Mouse (Mus musculus) adrenal gland, adult (tissue): ENCODE data around the gene Igfbp2.

ENCODE experiments used
- DNase-seq, 2 experiments: peaks; one replicate each; pipeline ENCODE4 v3.0.0; 2022 to 2023; ENCODE audit warnings: low spot score in 1 of 2; ENCODE audit not compliant: inconsistent age in 2 of 2

The Igfbp2 gene

DNA sequence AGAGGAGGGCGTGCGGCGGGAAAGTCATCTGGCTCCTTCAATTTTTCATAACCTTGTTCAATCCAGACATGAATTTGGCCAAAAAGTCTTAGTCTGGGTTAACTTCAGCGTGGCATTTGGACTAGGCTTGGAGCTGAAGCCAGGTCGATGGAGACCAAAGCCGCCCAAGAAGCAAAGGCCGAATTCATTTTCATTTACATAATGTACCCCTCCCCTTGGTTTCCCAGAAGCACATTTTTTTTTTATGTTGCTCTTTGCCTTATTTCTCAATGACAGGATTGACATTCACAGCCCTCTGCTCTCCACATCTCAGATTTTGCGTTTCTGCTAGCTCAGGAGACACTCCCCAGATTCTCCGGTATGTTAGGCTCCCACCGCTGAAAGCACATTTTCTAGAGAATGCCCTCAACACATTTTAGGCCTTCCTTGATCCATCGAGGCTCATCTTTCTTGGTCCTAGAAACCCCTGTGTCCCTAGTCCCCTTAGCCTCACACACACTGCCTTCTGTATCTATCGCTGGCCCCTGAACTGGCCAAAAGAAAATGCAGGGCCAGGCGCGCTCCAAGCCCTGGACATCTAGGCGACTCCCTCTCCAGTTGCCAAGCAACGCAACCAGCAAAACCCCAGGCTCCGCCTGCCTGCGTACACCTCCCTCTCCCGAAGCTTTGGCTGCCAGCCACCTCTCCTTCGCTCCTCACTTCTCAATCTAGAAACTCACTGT lies 46.5 kb downstream of the Igfbp2 start:
- peak; percentile 85 to 92 for DNase-seq

- no peak for DNase-seq
Measured at GRCm38 (mm10) chr1:72871337-72871696, 47.0 kb downstream of the Igfbp2 start.

DNA sequence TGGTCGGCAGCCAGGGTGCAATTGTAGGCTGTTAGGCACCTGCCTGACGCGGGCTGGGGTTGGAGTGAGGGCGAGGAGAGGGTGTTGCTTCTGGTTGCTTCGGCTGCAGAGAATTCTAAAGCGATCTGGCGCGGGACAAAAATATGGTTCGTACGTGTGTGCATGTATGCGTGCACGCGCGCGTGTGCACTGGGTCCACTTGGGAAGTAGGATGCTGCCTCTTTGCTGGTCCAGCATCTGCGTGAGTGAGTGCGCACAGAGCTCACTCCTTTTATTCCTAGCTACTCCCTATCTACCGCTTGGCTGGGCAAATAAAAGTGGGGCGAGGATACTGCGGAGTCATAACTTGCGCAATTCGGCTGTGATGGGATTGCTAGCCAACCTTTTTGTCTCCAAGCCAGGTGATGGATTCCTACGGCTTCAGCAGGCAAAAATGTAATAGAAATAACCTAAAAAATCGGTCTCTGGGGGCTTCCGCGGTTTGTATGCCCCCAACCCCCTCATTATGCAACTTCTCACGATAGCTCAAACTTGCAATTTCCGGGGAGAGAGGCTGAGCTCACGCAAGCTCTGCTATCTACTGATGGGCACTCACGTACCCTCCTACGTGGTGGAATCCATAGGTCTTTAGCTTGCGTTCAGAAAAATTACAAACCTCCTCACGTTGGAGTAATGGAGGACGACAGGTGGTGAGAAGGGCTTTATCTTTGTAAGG lies 47.6 kb downstream of the Igfbp2 start:
- DNase-seq, result peak in 1 of 2 experiments; percentile 75

DNA sequence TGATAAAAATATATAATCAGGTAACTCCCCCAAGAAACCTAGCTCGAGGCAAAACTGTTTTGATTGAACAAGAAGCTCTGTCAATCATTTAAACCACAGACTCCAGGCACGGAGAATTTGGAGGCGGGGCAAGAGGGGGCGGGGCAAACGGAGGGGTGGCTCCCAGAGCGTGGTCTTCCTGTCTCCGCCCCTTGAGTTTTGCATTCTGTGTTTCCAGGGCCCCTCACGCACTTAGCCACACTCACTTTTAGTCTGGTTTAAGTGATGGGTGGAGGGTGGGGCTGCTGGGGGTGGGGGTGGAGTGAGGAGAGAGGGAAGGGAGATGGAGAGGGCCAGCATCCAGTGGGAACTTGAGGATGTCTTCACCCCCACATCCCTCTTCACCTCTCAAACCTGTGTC lies 48.2 kb downstream of the Igfbp2 start:
- DNase-seq, result peak; percentile 48 to 81

GRCm38 (mm10) chr1:72873078-72873477 lies 48.8 kb downstream of the Igfbp2 start:
- DNase-seq, result no peak

- DNase-seq, result peak; percentile 37 to 77
Measured at GRCm38 (mm10) chr1:72873511-72874286, 49.4 kb downstream of the Igfbp2 start.

DNA sequence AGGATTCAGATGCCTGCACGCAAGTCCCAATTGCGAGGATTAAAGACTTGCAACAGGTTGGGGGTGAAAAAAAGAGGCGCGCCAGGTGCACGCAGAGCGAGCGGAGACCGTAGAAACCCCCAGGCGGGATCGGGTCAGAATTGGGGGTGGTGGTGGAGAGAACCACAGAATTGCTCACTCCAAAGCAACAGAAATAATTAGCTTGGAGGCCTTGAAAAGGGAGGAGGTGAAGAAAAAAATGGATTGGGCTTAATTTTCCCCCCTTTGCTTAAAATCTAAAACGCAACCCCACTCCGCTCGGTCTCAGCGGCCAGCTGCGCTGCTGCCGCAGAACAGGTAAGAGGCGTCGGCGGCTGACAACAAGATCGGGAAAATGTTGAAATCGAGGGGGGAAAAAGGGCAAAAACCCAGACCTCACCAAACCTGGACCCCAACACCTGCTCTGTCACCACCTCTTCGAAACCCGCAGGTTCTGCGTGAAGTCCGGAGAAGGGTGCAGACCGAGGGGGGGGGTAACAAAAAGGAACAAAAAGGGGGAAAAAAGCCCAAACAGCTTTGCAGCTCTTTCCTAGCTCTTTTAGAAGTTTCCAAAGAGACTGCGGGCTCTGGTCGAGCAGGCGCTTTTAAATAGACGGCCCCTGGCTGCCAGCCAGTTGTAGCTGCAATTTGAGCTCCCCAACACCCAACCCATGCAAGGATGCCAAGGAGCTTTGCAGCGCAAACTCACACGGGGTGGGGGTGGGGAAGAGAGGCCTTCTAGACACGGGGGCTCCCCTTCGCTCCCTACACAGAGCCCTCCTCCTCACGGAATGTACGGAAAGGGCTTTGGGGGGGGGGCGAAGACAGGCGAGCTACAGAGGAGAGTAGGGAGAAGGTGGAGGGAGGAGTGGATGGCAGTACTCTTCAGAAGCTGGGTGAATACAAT lies 50.2 kb downstream of the Igfbp2 start, which contains the start of gene Igfbp5:
TSS of gene Igfbp5 (minus strand) at position 598 of the 925 bp plus-strand sequence.
- DNase-seq, result peak; percentile 70 to 86

DNA sequence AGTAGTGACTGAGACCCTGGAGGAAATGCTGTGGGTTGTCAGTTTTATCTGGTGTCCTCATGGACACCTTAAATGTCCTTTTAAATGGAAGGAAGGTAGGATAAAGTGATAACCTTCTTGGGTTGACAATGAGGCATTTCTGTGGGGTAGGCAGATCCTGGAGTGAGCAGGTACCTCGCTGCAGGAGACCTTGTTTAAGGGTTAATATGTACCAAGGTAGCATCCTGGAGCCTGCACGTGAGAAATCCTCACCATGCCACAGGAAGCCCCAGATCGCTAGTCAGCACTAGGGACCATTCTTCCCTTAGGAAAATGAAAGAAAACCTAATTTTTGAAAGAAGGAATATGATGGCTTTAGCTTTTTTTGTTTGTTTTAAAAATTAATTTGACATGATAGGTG lies 51.4 kb downstream of the Igfbp2 start:
- DNase-seq, result no peak

DNA sequence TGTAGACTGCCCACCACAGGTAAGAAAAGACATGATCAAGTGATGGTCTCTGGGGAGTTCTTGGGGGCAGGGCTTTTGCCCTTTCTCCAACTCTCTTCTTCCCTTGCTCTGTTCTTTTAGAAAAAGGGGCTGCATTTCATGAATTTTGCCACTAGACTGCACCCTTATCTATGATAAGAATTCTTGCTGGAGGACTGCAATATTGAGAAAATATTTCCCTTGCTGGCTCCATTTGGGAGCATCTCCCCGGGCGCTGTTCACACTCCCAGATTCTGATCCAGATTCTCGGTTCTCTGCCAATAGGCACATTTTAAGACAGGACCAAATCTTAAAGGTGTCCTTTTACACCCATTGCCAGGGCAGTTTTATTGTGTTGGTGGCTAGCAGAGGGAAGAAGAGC lies 51.8 kb downstream of the Igfbp2 start:
- peak in 1 of 2 experiments; percentile 54 for DNase-seq

DNA sequence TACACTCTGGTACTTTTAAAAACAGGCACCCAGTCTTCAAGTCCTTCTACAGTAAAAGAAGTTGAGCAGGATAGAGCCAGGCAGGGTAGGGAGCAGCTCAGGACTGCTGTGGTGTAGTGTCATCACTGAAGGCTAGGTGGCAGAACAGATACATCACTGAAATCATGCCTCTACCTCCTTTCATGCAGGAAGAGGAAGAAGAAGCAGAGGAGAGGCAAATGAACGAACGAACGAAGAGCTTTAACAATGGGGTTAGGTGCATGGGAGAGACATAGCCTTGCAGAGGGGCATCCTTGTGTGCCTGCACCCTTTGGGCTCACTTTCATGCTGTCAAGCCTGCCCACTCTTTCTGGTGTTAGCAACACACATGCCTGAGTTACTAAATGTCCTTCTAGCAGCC lies 53.6 kb downstream of the Igfbp2 start:
- peak in 1 of 2 experiments; percentile 78 for DNase-seq

DNA sequence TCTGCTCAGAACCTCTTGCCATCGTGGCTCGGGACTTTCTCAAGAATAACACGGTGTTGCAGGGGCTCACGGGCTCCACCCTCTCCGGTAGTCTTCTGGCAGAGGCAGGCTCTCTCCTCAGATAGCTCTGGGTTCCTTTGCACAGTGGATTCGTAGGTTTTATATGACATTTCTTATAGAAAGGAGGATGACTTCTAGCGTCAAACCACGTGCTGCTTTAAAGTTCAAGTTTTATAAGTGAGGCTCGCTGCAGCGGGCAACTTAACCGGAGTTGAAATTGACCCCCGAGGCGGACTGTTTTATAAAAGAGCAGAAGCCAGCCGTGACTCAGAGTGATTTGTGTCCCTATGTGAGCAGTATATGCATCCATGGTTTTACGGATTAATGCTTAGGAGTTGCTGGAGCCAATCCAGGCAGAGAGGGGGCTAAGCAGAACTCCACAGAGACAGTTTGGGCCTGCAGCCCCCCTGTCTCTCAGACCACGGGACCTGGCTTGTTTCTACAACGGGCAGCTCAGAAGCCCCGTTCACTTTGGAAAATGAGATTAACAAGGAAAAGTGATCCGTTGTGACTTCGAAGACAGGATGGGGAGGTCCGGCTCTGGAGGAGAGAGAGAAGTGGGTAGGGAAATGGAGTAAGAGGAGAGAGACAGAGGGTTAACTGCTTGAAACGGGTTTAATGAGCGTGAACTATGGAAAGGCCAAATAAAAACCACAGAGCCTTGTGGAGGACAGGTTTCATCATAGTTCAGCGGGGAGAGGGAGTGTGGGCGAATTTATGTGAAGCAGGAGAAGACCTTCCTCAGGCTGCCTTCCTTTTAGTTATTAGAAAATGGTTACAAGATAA lies 54.4 kb downstream of the Igfbp2 start:
- no peak for DNase-seq

DNA sequence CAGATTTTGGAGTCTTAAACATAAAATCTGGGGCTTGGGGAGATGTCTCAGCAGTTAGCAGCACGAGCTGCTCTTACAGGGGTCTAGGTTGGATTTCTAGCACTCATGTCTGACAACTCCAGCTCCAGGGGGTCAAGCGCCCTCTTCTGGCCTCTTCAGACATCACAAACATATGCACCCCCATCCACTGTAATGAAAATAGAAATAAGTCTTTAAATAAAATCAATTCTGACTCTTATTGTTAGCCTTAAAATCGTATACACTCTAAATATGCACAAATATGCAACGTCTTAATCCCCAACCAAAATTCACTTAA lies 55.0 kb downstream of the Igfbp2 start:
- no peak for DNase-seq

- DNase-seq, result no peak
Measured at GRCm38 (mm10) chr1:72885111-72885818, 61.0 kb downstream of the Igfbp2 start.

DNA sequence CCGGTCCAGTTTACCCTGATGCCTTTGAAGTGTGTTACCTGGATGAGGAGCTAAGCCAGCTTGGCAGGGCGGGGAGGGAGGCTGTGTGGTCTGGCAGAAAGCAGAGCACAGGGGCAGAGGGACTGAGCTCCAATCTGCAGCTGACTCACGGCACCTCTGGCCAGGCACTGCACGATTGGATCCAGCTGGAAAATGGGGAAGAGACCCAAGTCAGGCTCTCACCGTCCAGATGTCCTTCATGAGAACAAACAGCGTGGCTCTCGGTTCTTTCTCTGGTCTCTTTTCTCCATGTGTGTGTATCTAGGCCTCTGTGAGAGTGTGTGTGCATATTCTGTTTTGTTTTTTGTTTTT lies 61.5 kb downstream of the Igfbp2 start:
- peak in 1 of 2 experiments; percentile 5 for DNase-seq

GRCm38 (mm10) chr1:72887910-72888309 lies 63.6 kb downstream of the Igfbp2 start:
- DNase-seq, result no peak

GRCm38 (mm10) chr1:72895821-72896220 lies 71.5 kb downstream of the Igfbp2 start:
- no peak for DNase-seq
